Mouse (Mus musculus) liver, postnatal 0 days (tissue): Measurements from ENCODE around the gene Nosip. TPM values are rescaled to one million over a fixed set of nuclear protein-coding genes. Genes with fewer than 3 reads are reported as not detected.

ENCODE experiments used
- ATAC-seq: fragments of 200-750 bp; cut with Nextera tagmentation; 2 replicates; pipeline ENCODE4 v1.8.0; 2017; ENCODE audit warnings: mild to moderate bottlenecking, moderate library complexity
- DNase-seq: peaks from one replicate; pipeline ENCODE4 v3.0.0-alpha.2; 2016
- H3K27ac ChIP-seq: fragments of 300-500 bp; sonication (generic); 2 replicates; pipeline ENCODE4 v1.5.1; 2014; ENCODE audit warnings: antibody characterized with exemption, moderate library complexity, mild to moderate bottlenecking, low read depth
- H3K27me3 ChIP-seq: fragments of 300-500 bp; sonication (generic); 2 replicates; pipeline ENCODE4 v1.6.1; 2014; ENCODE audit warnings: low read length, control low read depth, mixed read lengths; ENCODE audit not compliant: insufficient read depth
- H3K36me3 ChIP-seq: fragments of 300-500 bp; sonication (generic); replicated peaks from 2 replicates; pipeline ENCODE4 v1.6.1; 2014; ENCODE audit warnings: mild to moderate bottlenecking, control low read depth, low read length, moderate library complexity, mixed read lengths; ENCODE audit not compliant: insufficient read depth
- H3K4me1 ChIP-seq: fragments of 300-500 bp; sonication (generic); 2 replicates; pipeline ENCODE4 v1.6.1; 2014; ENCODE audit warnings: antibody characterized with exemption, mild to moderate bottlenecking, control low read depth; ENCODE audit not compliant: insufficient read depth
- H3K4me2 ChIP-seq: fragments of 300-500 bp; sonication (generic); 2 replicates; pipeline ENCODE4 v1.6.1; 2014; ENCODE audit warnings: low read depth, mild to moderate bottlenecking, low read length, moderate library complexity, mixed read lengths
- H3K4me3 ChIP-seq: fragments of 300-500 bp; sonication (generic); 2 replicates; pipeline ENCODE4 v1.5.1; 2014; ENCODE audit warnings: low read depth, low read length
- H3K9ac ChIP-seq: fragments of 300-500 bp; sonication (generic); replicated peaks from 2 replicates; pipeline ENCODE4 v1.6.1; 2014; ENCODE audit warnings: mild to moderate bottlenecking, moderate library complexity
- H3K9me3 ChIP-seq: fragments of 300-500 bp; sonication (generic); 2 replicates; pipeline ENCODE4 v1.6.1; 2016; ENCODE audit warnings: mild to moderate bottlenecking, control low read depth, low read length, mixed read lengths
- CTCF ChIP-seq: sonication (generic); IDR thresholded peaks from 2 replicates; pipeline ENCODE4 v1.5.1; 2016; ENCODE audit warnings: antibody characterized with exemption, low read depth
- EP300 ChIP-seq: IDR thresholded peaks from 2 replicates; pipeline ENCODE4 v1.6.1; 2016; ENCODE audit warnings: antibody characterized with exemption, low read depth, mild to moderate bottlenecking
- WGBS: fragments of 180-500 bp; shearing (Covaris S2); extraction: QIAGEN DNeasy Blood & Tissue Kit; methylation state at CpG from one replicate; pipeline ENCODE4 v1.1.7; 2014; ENCODE audit not compliant: insufficient replicate concordance; 5-methylcytosine and 5-hydroxymethylcytosine counted together
- polyA plus RNA-seq: library from polyadenylated mRNA; unstranded; fragments of >200 nt; fragmentation: Nextera tagmentation; extraction: Ambion mirVana; gene quantifications from 2 replicates; pipeline ENCODE4 v1.2.1, GENCODE M21; 2015

Nosip gene
- polyA plus RNA-seq, 1 experiment from 2014 or later: 22.2 TPM

GRCm38 (mm10) chr7:45067190-45067999, 5.2 kb downstream of the Nosip start:
- no peak overlapping the region for H3K4me2 ChIP-seq
- no peaks in the 10 kb centered on the region for H3K27me3 ChIP-seq
- no peak overlapping the region for H3K27ac ChIP-seq
- WGBS: 51% methylated on average over 4 of the region's 4 CpGs
- TF ChIP-seq EP300 (no peak), CTCF (no peak)
- H3K9me3 ChIP-seq: no peaks in the 10 kb centered on the region
- no peak overlapping the region for H3K4me3 ChIP-seq
- DNase-seq: no peak
- peak; percentile 18; the same call in 1 of the 2 replicates for ATAC-seq
- no peak overlapping the region for H3K9ac ChIP-seq
- H3K4me1 ChIP-seq: peaks cover 8% of the 10 kb centered on the region; the same call in 1 of the 2 replicates
- no peaks in the 10 kb centered on the region for H3K36me3 ChIP-seq

GRCm38 (mm10) chr7:45068000-45068318, 5.7 kb downstream of the Nosip start:
- 23% methylated on average over 5 of the region's 5 CpGs for WGBS
- Histone ChIP-seq H3K27me3 (no peaks in the 10 kb centered on the region), H3K4me2 (no peak overlapping the region), H3K27ac (no peak overlapping the region), H3K4me3 (no peak overlapping the region), H3K4me1 (peaks cover 8% of the 10 kb centered on the region; the same call in 1 of the 2 replicates), H3K36me3 (no peaks in the 10 kb centered on the region), H3K9ac (no peak overlapping the region), H3K9me3 (no peaks in the 10 kb centered on the region)
- ATAC-seq: peak; percentile 49
- peak; percentile 70 for DNase-seq
- TF ChIP-seq EP300 (no peak), CTCF (peak; percentile 89)

- TF ChIP-seq EP300 (no peak), CTCF (no peak)
- no peak overlapping the region for H3K27ac ChIP-seq
- H3K4me3 ChIP-seq: no peak overlapping the region
- ATAC-seq: no peak
- H3K9ac ChIP-seq: no peak overlapping the region
- H3K4me1 ChIP-seq: no peaks in the 10 kb centered on the region
- no peak for DNase-seq
- no peaks in the 10 kb centered on the region for H3K9me3 ChIP-seq
- no peaks in the 10 kb centered on the region for H3K27me3 ChIP-seq
- H3K4me2 ChIP-seq: no peak overlapping the region
- 66% methylated on average over 2 of the region's 2 CpGs for WGBS
- H3K36me3 ChIP-seq: peaks cover under 1% of the 10 kb centered on the region
Measured at GRCm38 (mm10) chr7:45069671-45070070, 7.4 kb downstream of the Nosip start.

- Histone ChIP-seq H3K4me1 (0 out of 2 replicates have a peak, but pooled peaks cover 4% of the 10 kb centered on the region), H3K4me2 (no peak overlapping the region), H3K4me3 (no peak overlapping the region), H3K9ac (no peak overlapping the region), H3K9me3 (no peaks in the 10 kb centered on the region), H3K36me3 (peaks cover 13% of the 10 kb centered on the region), H3K27me3 (no peaks in the 10 kb centered on the region), H3K27ac (peak overlapping the region; percentile 9; the same call in 1 of the 2 replicates)
- ATAC-seq: peak; percentile 35
- DNase-seq: no peak
- WGBS: 69% methylated on average over 2 of the region's 2 CpGs
- TF ChIP-seq EP300 (no peak), CTCF (peak; percentile 62)
Measured at GRCm38 (mm10) chr7:45072230-45072629, 10.0 kb downstream of the Nosip start.

GRCm38 (mm10) chr7:45073171-45073707, 11.0 kb downstream of the Nosip start:
- H3K4me1 ChIP-seq: 0 out of 2 replicates have a peak, but pooled peaks cover 4% of the 10 kb centered on the region
- no peak overlapping the region for H3K27ac ChIP-seq
- H3K4me3 ChIP-seq: no peak overlapping the region
- 53% methylated on average over 7 of the region's 7 CpGs for WGBS
- H3K9me3 ChIP-seq: no peaks in the 10 kb centered on the region
- H3K9ac ChIP-seq: no peak overlapping the region
- TF ChIP-seq EP300: no peak
- no peak for TF ChIP-seq CTCF
- DNase-seq (no peak), ATAC-seq (no peak)
- H3K27me3 ChIP-seq: no peaks in the 10 kb centered on the region
- peaks cover 20% of the 10 kb centered on the region for H3K36me3 ChIP-seq
- H3K4me2 ChIP-seq: no peak overlapping the region

- H3K36me3 ChIP-seq: peaks cover 20% of the 10 kb centered on the region
Measured at GRCm38 (mm10) chr7:45073949-45074348, 11.7 kb downstream of the Nosip start.

More at GRCm38 (mm10) chr7:45073949-45074348, 11.7 kb downstream of the Nosip start:
- H3K27me3 ChIP-seq: no peaks in the 10 kb centered on the region
- H3K4me1 ChIP-seq: 0 out of 2 replicates have a peak, but pooled peaks cover 4% of the 10 kb centered on the region
- no peak overlapping the region for H3K27ac ChIP-seq
- no peaks in the 10 kb centered on the region for H3K9me3 ChIP-seq
- TF ChIP-seq CTCF (no peak), EP300 (no peak)
- DNase-seq (no peak), ATAC-seq (no peak)
- H3K9ac ChIP-seq: no peak overlapping the region
- H3K4me2 ChIP-seq: no peak overlapping the region
- H3K4me3 ChIP-seq: no peak overlapping the region
- WGBS: 77% methylated on average over 12 of the region's 12 CpGs
